Mouse (Mus musculus) CD4-positive, CD25-positive, alpha-beta regulatory T cell, adult 9 weeks (primary cell): ENCODE results near the gene Mrpl33. TPM values are rescaled to one million over a fixed set of nuclear protein-coding genes. Genes with fewer than 3 reads are reported as not detected.

Source experiments
- polyA plus RNA-seq: library from polyadenylated mRNA; unstranded; fragments of 100-300 nt; shearing (Covaris generic); gene quantifications from one replicate; pipeline ENCODE4 v1.2.1, GENCODE M21; 2017

Gene Mrpl33
- polyA plus RNA-seq = 243 TPM

DNA sequence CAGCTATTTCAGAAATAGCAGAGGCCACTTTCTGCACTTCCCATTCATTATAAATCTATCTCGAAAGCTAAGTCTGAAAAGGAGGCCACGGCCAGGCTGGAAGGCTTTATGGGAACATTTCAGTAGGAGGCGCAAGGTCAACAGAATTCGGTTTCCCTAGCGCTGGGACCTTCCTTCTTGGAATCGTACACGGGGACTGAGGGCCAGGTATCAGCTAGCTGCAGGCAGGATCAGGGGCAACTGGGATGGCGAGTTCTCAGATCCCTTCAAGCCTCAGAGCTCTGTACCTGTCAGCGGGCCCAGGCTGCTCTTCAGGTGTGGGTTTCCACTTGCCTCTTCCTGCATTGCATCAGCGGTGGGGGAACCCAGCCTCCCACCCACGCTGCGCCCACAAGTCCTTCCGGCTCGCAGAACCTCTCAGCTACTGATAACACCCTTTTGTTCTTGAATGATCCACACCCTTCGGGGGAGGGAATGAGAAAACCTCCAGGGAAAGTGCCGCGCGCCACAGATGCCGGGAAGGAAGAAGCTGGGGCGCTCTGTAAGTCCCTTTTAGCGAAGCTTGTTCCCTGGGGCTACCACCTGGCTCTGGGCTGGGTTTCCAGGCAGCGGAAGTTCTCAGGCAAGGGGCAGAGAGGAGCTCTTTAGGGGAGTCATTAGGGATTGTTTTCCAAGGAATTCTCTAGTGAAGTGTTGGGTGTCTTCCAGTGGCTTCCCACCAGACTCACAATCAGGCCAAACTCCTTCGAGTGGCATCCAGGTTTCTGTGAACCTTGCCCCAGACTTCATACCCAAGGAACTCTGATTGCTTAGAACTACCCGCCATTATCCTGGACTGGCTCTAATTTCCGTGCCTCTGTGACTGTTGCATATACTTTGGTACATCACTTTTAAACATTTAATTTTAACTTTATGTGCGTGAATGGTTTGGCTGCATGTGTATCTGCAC, at the start of gene Mrpl33:
Gene Mrpl33 (plus strand): TSS at position 455 of the 949 bp plus-strand sequence.

DNA sequence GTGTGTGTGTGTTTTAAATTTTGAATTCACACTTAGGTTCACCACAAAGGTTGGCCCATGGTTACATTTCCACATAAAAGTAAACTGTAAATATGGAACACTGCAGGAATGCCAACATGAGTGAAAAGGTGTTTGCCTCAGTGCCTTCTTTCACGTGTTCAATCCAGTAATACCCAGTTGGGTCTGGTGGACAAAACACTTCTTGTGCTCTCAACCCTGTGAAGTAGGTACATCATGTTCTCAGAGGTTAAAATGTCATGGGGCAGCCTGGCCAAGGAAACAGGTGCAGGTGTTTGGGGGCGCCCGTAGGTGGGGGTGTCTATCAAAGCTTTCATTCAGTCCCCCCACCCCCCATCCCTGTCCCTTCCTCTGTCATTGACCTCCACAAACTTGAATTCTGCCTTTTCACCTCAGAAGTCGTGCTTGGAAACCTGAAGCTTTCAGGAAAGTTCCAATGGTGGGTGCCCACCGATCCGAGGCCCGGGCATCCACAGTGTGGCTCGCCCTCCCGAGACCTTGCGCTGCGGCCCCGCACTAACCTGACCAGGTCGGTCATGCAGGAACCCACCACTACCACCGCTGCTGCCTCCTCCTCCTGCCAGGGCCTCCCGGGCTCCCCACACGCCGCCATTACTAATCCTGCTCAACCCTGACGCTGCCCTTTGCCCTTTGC, 100.4 kb downstream of the Mrpl33 start, which contains the start of gene Rbks:
Gene Rbks (minus strand): TSS at position 657 of the 673 bp plus-strand sequence.

DNA sequence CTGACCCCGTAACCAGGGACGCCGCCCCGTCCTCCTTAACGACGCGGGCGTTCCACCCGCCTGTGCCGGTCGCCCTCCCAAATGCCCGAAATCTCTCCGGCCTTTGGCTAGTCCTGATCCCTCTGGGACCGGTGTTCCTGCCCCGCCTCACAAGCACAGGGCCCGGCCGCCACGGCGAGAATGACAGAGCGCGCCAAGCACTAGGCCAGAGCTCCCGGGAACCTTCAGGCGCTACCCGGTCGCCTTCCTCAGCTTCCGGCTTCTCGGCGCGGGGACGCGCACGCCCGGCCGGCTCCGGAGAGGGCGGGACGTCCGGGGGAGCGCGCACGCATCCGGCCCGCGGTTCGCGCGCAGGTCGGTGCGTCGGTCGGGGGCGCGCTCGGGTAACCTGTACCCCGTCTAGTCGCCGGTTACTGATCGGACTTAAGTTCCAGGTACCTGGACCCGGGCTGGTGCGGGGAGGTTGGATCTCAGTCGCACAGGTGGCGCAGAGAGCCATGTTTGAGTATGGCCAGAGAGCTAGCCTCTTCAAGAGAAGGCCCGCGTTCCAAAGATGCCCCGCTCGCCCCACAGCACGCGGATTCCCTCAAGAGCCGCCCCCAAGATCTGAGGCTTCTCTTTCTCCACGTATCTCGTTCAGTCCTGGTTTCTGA, 101.0 kb downstream of the Mrpl33 start, which contains the start of gene Babam2:
Gene Babam2 (plus strand): TSS at position 41 of the 653 bp plus-strand sequence.

Other genes with a start within 250 kb of the Mrpl33 start
- 59.6 TPM for gene Zfp512, start 144.5 kb upstream of the Mrpl33 start, polyA plus RNA-seq
- gene 4930548H24Rik, start 111.2 kb upstream of the Mrpl33 start, polyA plus RNA-seq = not detected
- 45.2 TPM for gene Gpn1, start 102.2 kb upstream of the Mrpl33 start, polyA plus RNA-seq
- gene Slc4a1ap, start 69.9 kb upstream of the Mrpl33 start, polyA plus RNA-seq = 48.0 TPM
- 24.6 TPM for gene Supt7l, start 69.1 kb upstream of the Mrpl33 start, polyA plus RNA-seq
- 25.3 TPM for gene Rbks, start 100.7 kb downstream of the Mrpl33 start, polyA plus RNA-seq
- 51.2 TPM for gene Babam2, start 100.7 kb downstream of the Mrpl33 start, polyA plus RNA-seq